Mouse (Mus musculus) heart, postnatal 0 days (tissue): ENCODE measurements around the gene Hmgb1. TPM values are rescaled to one million over a fixed set of nuclear protein-coding genes. Genes with fewer than 3 reads are reported as not detected.

ENCODE experiments used
- ATAC-seq: fragments of 200-750 bp; cut with Nextera tagmentation; 2 replicates; pipeline ENCODE4 v1.8.0; 2017; ENCODE audit warnings: low read depth, moderate number of reproducible peaks, moderate library complexity; ENCODE audit not compliant: insufficient read depth
- DNase-seq: peaks from one replicate; pipeline ENCODE4 v3.0.0-alpha.2; 2016; ENCODE audit warnings: low spot score
- H3K27ac ChIP-seq: fragments of 300-500 bp; sonication (generic); 2 replicates; pipeline ENCODE4 v1.5.1; 2014; ENCODE audit warnings: low read depth, mild to moderate bottlenecking
- H3K27me3 ChIP-seq: fragments of 300-500 bp; sonication (generic); 2 replicates; pipeline ENCODE4 v1.6.1; 2014; ENCODE audit warnings: low read length, mixed read lengths; ENCODE audit not compliant: control insufficient read depth, insufficient read depth
- H3K36me3 ChIP-seq: fragments of 300-500 bp; sonication (generic); replicated peaks from 2 replicates; pipeline ENCODE4 v1.6.1; 2014; ENCODE audit warnings: low read length, mixed read lengths; ENCODE audit not compliant: control insufficient read depth, insufficient read depth
- H3K4me1 ChIP-seq: fragments of 300-500 bp; sonication (generic); 2 replicates; pipeline ENCODE4 v1.6.1; 2014; ENCODE audit warnings: antibody characterized with exemption; ENCODE audit not compliant: control insufficient read depth, insufficient read depth
- H3K4me2 ChIP-seq: fragments of 300-500 bp; sonication (generic); 2 replicates; pipeline ENCODE4 v1.6.1; 2014; ENCODE audit warnings: low read depth, mild to moderate bottlenecking, low read length, moderate library complexity
- H3K4me3 ChIP-seq: fragments of 300-500 bp; sonication (generic); 2 replicates; pipeline ENCODE4 v1.5.1; 2014; ENCODE audit warnings: low read depth, low read length
- H3K9ac ChIP-seq: fragments of 300-500 bp; sonication (generic); replicated peaks from 2 replicates; pipeline ENCODE4 v1.6.1; 2014; ENCODE audit warnings: low read depth, low read length, mixed read lengths
- H3K9me3 ChIP-seq: fragments of 300-500 bp; sonication (generic); replicated peaks from 2 replicates; pipeline ENCODE4 v1.6.1; 2016; ENCODE audit warnings: low read length; ENCODE audit not compliant: control insufficient read depth
- CTCF ChIP-seq: IDR thresholded peaks from 2 replicates; pipeline ENCODE4 v1.5.1; 2016; ENCODE audit warnings: antibody characterized with exemption, control low read depth, low read depth
- EP300 ChIP-seq: IDR thresholded peaks from 2 replicates; pipeline ENCODE4 v1.6.1; 2016; ENCODE audit warnings: antibody characterized with exemption, low read depth
- WGBS: fragments of 180-500 bp; shearing (Covaris S2); extraction: QIAGEN DNeasy Blood & Tissue Kit; methylation state at CpG from one replicate; pipeline ENCODE4 v1.1.7; 2014; 5-methylcytosine and 5-hydroxymethylcytosine counted together
- polyA plus RNA-seq: library from polyadenylated mRNA; unstranded; fragments of >200 nt; fragmentation: Nextera tagmentation; extraction: Ambion mirVana; gene quantifications from 2 replicates; pipeline ENCODE4 v1.2.1, GENCODE M21; 2015
- total RNA-seq: library from RNA; depleted of rRNA; stranded (reverse); fragments of >200 nt; gene quantifications from 2 replicates; pipeline ENCODE4 v1.2.3, GENCODE M21; 2014; ENCODE audit warnings: low replicate concordance; rRNA removed

Hmgb1 gene
- total and polyA plus RNA-seq, 2 experiments from 2014 or later = 107 to 540 TPM

- Histone ChIP-seq H3K4me2 (no peak overlapping the region), H3K27ac (no peak overlapping the region), H3K9ac (no peak overlapping the region), H3K4me1 (peaks cover 4% of the 10 kb centered on the region; the same call in 1 of the 2 replicates), H3K4me3 (no peak overlapping the region), H3K36me3 (no peaks in the 10 kb centered on the region), H3K27me3 (no peaks in the 10 kb centered on the region), H3K9me3 (no peaks in the 10 kb centered on the region)
- no peak for TF ChIP-seq CTCF
- TF ChIP-seq EP300 = no peak
- no peak for DNase-seq
- ATAC-seq = no peak
- WGBS = 35% methylated on average over 2 of the region's 2 CpGs
These were observed 181.2 kb downstream of the Hmgb1 start for GRCm38 (mm10) chr5:149003137-149003536.

DNA sequence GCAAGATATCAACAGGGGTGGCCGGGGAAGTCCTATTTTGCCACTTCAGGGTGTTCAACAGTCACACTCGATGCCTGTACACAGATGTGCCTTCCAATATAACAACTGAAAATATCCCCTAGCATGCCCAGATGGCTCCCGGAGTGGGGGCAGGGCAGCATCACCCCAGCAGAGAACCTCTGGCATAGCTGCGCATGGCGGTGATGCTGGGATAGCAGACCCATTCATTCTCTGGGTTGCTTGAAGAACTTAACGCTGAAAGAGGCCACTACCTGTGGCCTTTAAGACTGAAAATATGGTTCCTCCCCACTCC lies 181.5 kb downstream of the Hmgb1 start:
- TF ChIP-seq EP300 (no peak), CTCF (no peak)
- H3K4me2 ChIP-seq = no peak overlapping the region
- 69% methylated on average over 6 of the region's 6 CpGs for WGBS
- no peaks in the 10 kb centered on the region for H3K27me3 ChIP-seq
- no peak overlapping the region for H3K9ac ChIP-seq
- peaks cover 4% of the 10 kb centered on the region; the same call in 1 of the 2 replicates for H3K4me1 ChIP-seq
- H3K36me3 ChIP-seq = no peaks in the 10 kb centered on the region
- H3K9me3 ChIP-seq = no peaks in the 10 kb centered on the region
- ATAC-seq (no peak), DNase-seq (no peak)
- no peak overlapping the region for H3K4me3 ChIP-seq
- H3K27ac ChIP-seq = no peak overlapping the region

DNA sequence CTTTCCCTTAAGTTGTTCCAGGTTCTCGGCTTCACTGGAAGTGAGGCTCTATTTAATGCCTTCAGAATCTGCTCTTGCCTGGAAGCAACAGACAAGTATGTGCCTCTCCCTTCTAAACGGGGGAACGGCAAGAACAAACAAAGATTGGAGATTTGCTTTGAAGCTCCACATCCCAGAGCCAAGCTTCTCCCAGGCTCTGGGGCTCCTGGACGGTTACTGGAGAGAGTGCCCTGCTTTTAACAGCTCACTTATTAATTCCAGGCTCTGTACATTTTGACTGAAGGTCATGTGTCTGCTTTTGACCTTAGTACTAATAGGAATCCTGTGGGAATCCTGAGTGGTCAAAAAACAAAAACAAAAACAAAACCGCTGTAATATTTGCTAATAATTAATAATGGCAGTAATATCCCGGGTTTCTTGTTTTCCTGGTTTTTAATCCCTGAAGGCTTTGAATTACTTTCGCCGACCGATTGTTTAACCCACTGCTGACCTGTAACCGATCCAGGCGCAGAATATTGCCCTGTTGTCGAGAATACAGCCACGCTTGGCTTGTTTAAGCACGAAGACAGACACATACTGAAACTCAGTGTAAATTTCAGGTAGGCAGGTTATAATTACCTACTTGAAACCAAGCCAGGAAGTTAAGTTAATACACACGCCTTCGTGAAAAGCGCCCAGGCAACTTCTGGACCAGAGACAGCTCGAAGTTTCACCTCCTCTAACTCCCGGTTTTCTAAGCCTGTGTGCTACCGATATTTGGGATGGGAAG lies 182.1 kb downstream of the Hmgb1 start:
- ATAC-seq (no peak), DNase-seq (no peak)
- no peak overlapping the region for H3K4me3 ChIP-seq
- 73% methylated on average over 20 of the region's 20 CpGs for WGBS
- no peak overlapping the region for H3K27ac ChIP-seq
- no peak overlapping the region for H3K4me2 ChIP-seq
- no peaks in the 10 kb centered on the region for H3K36me3 ChIP-seq
- no peak for TF ChIP-seq EP300
- H3K9ac ChIP-seq = no peak overlapping the region
- no peaks in the 10 kb centered on the region for H3K9me3 ChIP-seq
- peaks cover 1% of the 10 kb centered on the region; the same call in 1 of the 2 replicates for H3K4me1 ChIP-seq
- no peaks in the 10 kb centered on the region for H3K27me3 ChIP-seq

- DNase-seq = no peak
- TF ChIP-seq EP300 (no peak), CTCF (no peak)
- Histone ChIP-seq H3K4me2 (no peak overlapping the region), H3K27me3 (no peaks in the 10 kb centered on the region), H3K27ac (no peak overlapping the region), H3K9ac (no peak overlapping the region), H3K4me3 (no peak overlapping the region), H3K4me1 (0 out of 2 replicates have a peak, but pooled peaks cover 6% of the 10 kb centered on the region), H3K36me3 (no peaks in the 10 kb centered on the region), H3K9me3 (no peaks in the 10 kb centered on the region)
- WGBS = 84% methylated on average over 7 of the region's 7 CpGs
- no peak for ATAC-seq
These were observed 184.5 kb downstream of the Hmgb1 start for GRCm38 (mm10) chr5:148999802-149000201.

GRCm38 (mm10) chr5:148998512-148998911 lies 185.8 kb downstream of the Hmgb1 start:
- Histone ChIP-seq H3K4me1 (peaks cover 12% of the 10 kb centered on the region; the same call in 1 of the 2 replicates), H3K9ac (no peak overlapping the region), H3K36me3 (no peaks in the 10 kb centered on the region), H3K9me3 (no peaks in the 10 kb centered on the region), H3K27me3 (no peaks in the 10 kb centered on the region), H3K4me3 (no peak overlapping the region), H3K4me2 (no peak overlapping the region), H3K27ac (no peak overlapping the region)
- ATAC-seq (no peak), DNase-seq (no peak)
- TF ChIP-seq CTCF (no peak), EP300 (no peak)
- 58% methylated on average over 14 of the region's 14 CpGs for WGBS

DNA sequence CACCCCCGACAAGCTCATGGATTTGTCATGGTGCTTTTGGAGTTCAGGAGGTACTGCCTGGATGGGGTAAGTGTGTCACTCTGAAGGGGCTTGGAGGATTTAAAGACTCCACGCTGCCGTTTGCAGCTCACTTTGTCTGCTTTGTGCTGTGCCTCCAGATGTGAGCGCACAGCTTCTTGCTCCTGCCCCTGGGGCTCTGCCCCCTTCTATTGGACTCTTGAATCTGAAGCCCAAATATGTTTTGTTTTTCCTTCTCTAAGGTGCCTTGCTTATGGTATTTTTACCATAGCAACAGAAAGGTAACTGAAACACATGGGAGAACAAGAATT lies 187.6 kb downstream of the Hmgb1 start:
- H3K27ac ChIP-seq = peak overlapping the region; percentile 52; the same call in 1 of the 2 replicates
- H3K27me3 ChIP-seq = no peaks in the 10 kb centered on the region
- H3K4me2 ChIP-seq = no peak overlapping the region
- peaks cover 12% of the 10 kb centered on the region; the same call in 1 of the 2 replicates for H3K4me1 ChIP-seq
- no peaks in the 10 kb centered on the region for H3K9me3 ChIP-seq
- H3K9ac ChIP-seq = no peak overlapping the region
- no peak overlapping the region for H3K4me3 ChIP-seq
- ATAC-seq = no peak
- no peak for TF ChIP-seq EP300
- TF ChIP-seq CTCF = no peak
- no peaks in the 10 kb centered on the region for H3K36me3 ChIP-seq
- no peak for DNase-seq
- WGBS = 73% methylated on average over 4 of the region's 4 CpGs

Other genes with a start within 250 kb of the Hmgb1 start
- not detected in 2 replicates for gene Gm42791, start 189.3 kb downstream of the Hmgb1 start, total RNA-seq
- gene Gm42791, start 189.3 kb downstream of the Hmgb1 start, polyA plus RNA-seq = 1.00 and 2.7 TPM in 2 replicates
- gene Uspl1, start 139 bp downstream of the Hmgb1 start, total RNA-seq = 18.9 and 23.6 TPM in 2 replicates
- 17.6 and 17.8 TPM in 2 replicates for gene Uspl1, start 139 bp downstream of the Hmgb1 start, polyA plus RNA-seq
- 5.2 and 26.4 TPM in 2 replicates for gene Alox5ap, start 80.3 kb upstream of the Hmgb1 start, total RNA-seq
- 8.9 and 9.2 TPM in 2 replicates for gene Alox5ap, start 80.3 kb upstream of the Hmgb1 start, polyA plus RNA-seq
- gene Medag, start 227.3 kb upstream of the Hmgb1 start, total RNA-seq = 3.4 and 7.7 TPM in 2 replicates
- 1.7 and 2.0 TPM in 2 replicates for gene Medag, start 227.3 kb upstream of the Hmgb1 start, polyA plus RNA-seq